Mouse (Mus musculus): ENCODE data around the gene Oaf. TPM values are rescaled to one million over a fixed set of nuclear protein-coding genes. Genes with fewer than 3 reads are reported as not detected.

Oaf gene
- polyA plus RNA-seq (2014; fragmentation: Nextera tagmentation; extraction: Ambion mirVana): 7.9 and 9.6 TPM in 2 replicates

- peak within 1 kb of the TSS; percentile 46 for H3K4me3 ChIP-seq (replicated peaks; ENCODE audit: low read length)
- no peaks in the 10 kb centered on the region for H3K36me3 ChIP-seq (replicated peaks; ENCODE audit: control insufficient read depth, insufficient read depth)
- H3K9me3 ChIP-seq (ENCODE audit: control insufficient read depth, low read length): no peaks in the 10 kb centered on the region
- DNase-seq (ENCODE audit: low spot score) (peak; percentile 45), ATAC-seq (ENCODE audit: low FRiP score) (peak; percentile 82; the same call in 1 of the 2 replicates)
- peak within 1 kb of the TSS; percentile 28; the same call in 1 of the 2 replicates for H3K9ac ChIP-seq
- H3K27ac ChIP-seq: no peak within 1 kb of the TSS
- WGBS: under 1% methylated on average over 40 of the region's 44 CpGs
- H3K4me2 ChIP-seq (replicated peaks): peak within 1 kb of the TSS; percentile 57
- no peaks in the 10 kb centered on the region; the same call in 1 of the 2 replicates for H3K4me1 ChIP-seq (replicated peaks; ENCODE audit: control insufficient read depth, insufficient read depth, low read length)
- peaks cover 29% of the 10 kb centered on the region for H3K27me3 ChIP-seq (ENCODE audit: control insufficient read depth, insufficient read depth, low read length)
These were observed at the start of gene Oaf for GRCm38 (mm10) chr9:43239712-43240593. Gene Oaf, minus strand, starts transcription at chr9:43239911.

DNA sequence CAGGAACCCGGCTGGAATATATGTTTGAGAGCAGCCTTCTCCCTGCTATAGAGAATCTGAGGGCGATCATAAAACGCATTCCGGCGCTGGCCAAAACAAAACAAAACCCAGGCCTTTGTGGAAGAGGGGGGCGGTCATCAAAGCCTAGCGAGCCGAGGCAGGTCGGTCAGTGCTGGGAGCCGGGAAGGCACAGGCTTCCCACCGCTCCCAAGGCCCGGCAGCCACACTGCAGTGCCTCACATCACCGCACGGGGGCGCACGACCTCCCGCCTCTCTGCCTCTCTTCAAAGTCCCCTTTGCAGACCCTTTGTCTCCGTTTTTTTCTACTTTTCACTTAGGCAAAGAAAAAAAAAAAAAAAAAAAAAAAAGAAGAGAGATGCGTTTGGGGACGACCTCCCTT lies 47.2 kb upstream of the Oaf start:
- Histone ChIP-seq H3K27me3 (ENCODE audit: control insufficient read depth, insufficient read depth, low read length) (no peaks in the 10 kb centered on the region; the same call in none of the 2 replicates), H3K27ac (no peak overlapping the region), H3K4me2 (replicated peaks) (peak overlapping the region; percentile 40), H3K9ac (peak overlapping the region; percentile 24; the same call in 1 of the 2 replicates), H3K9me3 (ENCODE audit: control insufficient read depth, low read length) (no peaks in the 10 kb centered on the region), H3K4me1 (replicated peaks; ENCODE audit: control insufficient read depth, insufficient read depth, low read length) (peaks cover 5% of the 10 kb centered on the region; the same call in 1 of the 2 replicates), H3K4me3 (replicated peaks; ENCODE audit: low read length) (no peak overlapping the region), H3K36me3 (replicated peaks; ENCODE audit: control insufficient read depth, insufficient read depth) (no peaks in the 10 kb centered on the region)
- DNase-seq (ENCODE audit: low spot score) (peak; percentile 78), ATAC-seq (ENCODE audit: low FRiP score) (no peak)
- under 1% methylated on average over 20 of the region's 20 CpGs for WGBS

DNA sequence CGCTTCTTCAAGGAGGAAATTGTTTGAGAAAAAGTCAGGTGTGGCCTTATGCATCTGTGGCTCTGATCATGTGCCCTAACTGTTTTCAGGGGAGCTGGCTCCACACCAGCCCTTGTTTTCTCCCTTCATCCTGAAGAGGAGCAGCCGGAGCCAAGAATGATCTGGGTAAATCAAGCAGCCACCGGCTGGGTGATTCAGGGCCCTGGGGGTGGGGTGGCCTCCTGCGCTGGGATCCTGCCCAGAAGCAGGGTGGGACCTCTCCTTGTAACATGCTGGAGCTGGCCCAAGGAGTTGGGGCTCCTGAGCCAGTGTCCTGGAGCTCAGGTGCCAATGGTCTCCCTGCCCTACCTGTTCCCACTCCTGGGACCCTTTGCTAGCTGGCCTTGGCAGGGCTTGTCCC lies 45.6 kb upstream of the Oaf start:
- Histone ChIP-seq H3K9me3 (ENCODE audit: control insufficient read depth, low read length) (no peaks in the 10 kb centered on the region), H3K36me3 (replicated peaks; ENCODE audit: control insufficient read depth, insufficient read depth) (no peaks in the 10 kb centered on the region), H3K9ac (no peak overlapping the region), H3K27ac (no peak overlapping the region), H3K4me3 (replicated peaks; ENCODE audit: low read length) (no peak overlapping the region), H3K27me3 (ENCODE audit: control insufficient read depth, insufficient read depth, low read length) (no peaks in the 10 kb centered on the region; the same call in none of the 2 replicates), H3K4me1 (replicated peaks; ENCODE audit: control insufficient read depth, insufficient read depth, low read length) (peaks cover 5% of the 10 kb centered on the region; the same call in 1 of the 2 replicates), H3K4me2 (replicated peaks) (no peak overlapping the region)
- ATAC-seq (ENCODE audit: low FRiP score): no peak
- 90% methylated on average over 4 of the region's 4 CpGs for WGBS
- DNase-seq (ENCODE audit: low spot score): no peak

DNA sequence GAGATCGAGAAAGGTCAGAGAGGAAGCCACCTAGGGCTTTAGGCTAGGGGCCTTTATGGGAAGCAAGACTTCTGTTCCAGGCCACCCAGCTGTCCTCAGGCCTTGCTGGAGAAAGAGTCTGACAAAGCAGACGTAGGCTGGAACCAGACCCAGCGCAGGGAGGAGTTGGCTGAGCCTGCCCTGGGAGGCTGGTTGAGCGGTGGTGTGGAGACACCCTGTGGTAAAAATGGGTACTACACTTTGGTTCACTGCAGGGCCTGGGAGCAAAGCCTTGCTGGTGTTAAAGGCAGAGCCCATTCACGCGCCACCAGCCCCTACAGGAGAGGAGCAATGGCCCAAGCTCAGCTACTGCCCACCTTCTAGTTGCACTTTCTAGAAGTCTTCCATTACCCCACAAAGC lies 44.6 kb upstream of the Oaf start:
- ATAC-seq (ENCODE audit: low FRiP score) (peak; percentile 86), DNase-seq (ENCODE audit: low spot score) (peak; percentile 92)
- Histone ChIP-seq H3K36me3 (replicated peaks; ENCODE audit: control insufficient read depth, insufficient read depth) (no peaks in the 10 kb centered on the region), H3K4me3 (replicated peaks; ENCODE audit: low read length) (no peak overlapping the region), H3K9ac (no peak overlapping the region), H3K9me3 (ENCODE audit: control insufficient read depth, low read length) (no peaks in the 10 kb centered on the region), H3K27me3 (ENCODE audit: control insufficient read depth, insufficient read depth, low read length) (no peaks in the 10 kb centered on the region; the same call in none of the 2 replicates), H3K27ac (no peak overlapping the region), H3K4me2 (replicated peaks) (no peak overlapping the region), H3K4me1 (replicated peaks; ENCODE audit: control insufficient read depth, insufficient read depth, low read length) (peaks cover 5% of the 10 kb centered on the region; the same call in 1 of the 2 replicates)
- WGBS: 5% methylated on average over 6 of the region's 6 CpGs

DNA sequence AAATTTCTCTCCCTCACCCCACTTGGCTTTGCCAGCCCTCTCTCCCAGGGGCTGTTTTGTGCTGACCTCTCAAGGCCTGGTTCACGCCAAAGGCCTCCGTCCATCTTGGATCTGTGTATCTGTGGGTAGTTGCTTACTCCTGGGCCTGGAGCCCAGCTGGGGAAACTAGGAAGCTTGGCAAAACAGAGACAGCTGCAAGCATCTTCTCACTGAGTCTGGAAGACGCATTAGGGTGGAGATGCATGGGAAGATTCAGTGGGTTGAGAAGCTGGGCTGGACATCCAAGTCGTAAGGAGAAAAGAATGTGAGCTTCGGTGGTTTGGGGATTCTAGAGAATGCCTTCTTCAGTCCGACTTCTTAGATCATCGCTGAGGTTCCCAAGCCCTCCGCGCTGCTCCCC lies 34.0 kb upstream of the Oaf start:
- no peak overlapping the region for H3K4me3 ChIP-seq (replicated peaks; ENCODE audit: low read length)
- DNase-seq (ENCODE audit: low spot score): no peak
- no peak overlapping the region for H3K4me2 ChIP-seq (replicated peaks)
- H3K9me3 ChIP-seq (ENCODE audit: control insufficient read depth, low read length): peaks cover 2% of the 10 kb centered on the region; the same call in 1 of the 2 replicates
- H3K4me1 ChIP-seq (replicated peaks; ENCODE audit: control insufficient read depth, insufficient read depth, low read length): no peaks in the 10 kb centered on the region
- H3K9ac ChIP-seq: no peak overlapping the region
- no peak overlapping the region for H3K27ac ChIP-seq
- H3K27me3 ChIP-seq (ENCODE audit: control insufficient read depth, insufficient read depth, low read length): peaks cover 43% of the 10 kb centered on the region
- no peak for ATAC-seq (ENCODE audit: low FRiP score)
- no peaks in the 10 kb centered on the region for H3K36me3 ChIP-seq (replicated peaks; ENCODE audit: control insufficient read depth, insufficient read depth)
- WGBS: 91% methylated on average over 9 of the region's 9 CpGs

DNA sequence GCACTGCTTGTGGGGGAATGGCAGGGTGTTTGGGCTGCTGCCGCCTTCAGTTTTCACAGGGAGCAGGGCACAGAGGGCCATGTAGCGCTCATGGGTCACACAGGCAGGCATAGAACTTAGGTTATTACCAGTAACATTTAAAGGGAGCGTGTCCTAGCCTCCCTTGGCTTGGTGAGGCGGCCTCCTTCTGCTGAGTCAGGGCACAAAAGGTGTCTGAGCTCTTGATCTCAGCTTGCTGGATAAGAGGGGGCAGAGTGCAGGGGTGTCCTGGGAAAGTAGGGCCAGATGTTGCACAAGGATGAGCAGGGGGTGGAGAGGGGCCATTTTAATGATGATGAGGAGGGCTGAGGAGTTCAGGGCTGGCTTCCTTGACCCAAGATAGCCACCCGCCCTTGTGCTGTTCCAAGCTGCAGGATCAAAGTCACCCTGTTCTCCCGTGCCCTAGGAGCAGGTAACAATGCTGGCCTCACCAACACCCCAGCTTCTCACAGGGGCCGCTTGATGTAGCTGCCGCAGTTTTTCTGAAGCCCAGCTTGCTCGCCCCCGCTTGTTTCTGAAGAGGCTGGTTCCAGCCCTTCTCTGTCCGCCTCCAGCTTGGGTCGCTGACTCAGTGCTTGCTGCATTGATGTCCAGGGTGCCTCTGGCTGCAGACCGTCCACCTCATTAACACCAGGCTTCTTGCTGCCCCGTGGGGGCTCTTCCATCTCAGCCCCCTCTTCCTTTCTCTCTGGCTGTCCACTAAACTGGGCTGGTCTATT lies 32.2 kb upstream of the Oaf start:
- no peak for ATAC-seq (ENCODE audit: low FRiP score)
- H3K4me1 ChIP-seq (replicated peaks; ENCODE audit: control insufficient read depth, insufficient read depth, low read length): no peaks in the 10 kb centered on the region
- no peaks in the 10 kb centered on the region for H3K36me3 ChIP-seq (replicated peaks; ENCODE audit: control insufficient read depth, insufficient read depth)
- no peak overlapping the region for H3K4me2 ChIP-seq (replicated peaks)
- peaks cover 8% of the 10 kb centered on the region; the same call in 1 of the 2 replicates for H3K9me3 ChIP-seq (ENCODE audit: control insufficient read depth, low read length)
- H3K27ac ChIP-seq: no peak overlapping the region
- H3K9ac ChIP-seq: no peak overlapping the region
- H3K4me3 ChIP-seq (replicated peaks; ENCODE audit: low read length): no peak overlapping the region
- H3K27me3 ChIP-seq (ENCODE audit: control insufficient read depth, insufficient read depth, low read length): peaks cover 43% of the 10 kb centered on the region
- WGBS: 38% methylated on average over 14 of the region's 14 CpGs
- DNase-seq (ENCODE audit: low spot score): no peak

DNA sequence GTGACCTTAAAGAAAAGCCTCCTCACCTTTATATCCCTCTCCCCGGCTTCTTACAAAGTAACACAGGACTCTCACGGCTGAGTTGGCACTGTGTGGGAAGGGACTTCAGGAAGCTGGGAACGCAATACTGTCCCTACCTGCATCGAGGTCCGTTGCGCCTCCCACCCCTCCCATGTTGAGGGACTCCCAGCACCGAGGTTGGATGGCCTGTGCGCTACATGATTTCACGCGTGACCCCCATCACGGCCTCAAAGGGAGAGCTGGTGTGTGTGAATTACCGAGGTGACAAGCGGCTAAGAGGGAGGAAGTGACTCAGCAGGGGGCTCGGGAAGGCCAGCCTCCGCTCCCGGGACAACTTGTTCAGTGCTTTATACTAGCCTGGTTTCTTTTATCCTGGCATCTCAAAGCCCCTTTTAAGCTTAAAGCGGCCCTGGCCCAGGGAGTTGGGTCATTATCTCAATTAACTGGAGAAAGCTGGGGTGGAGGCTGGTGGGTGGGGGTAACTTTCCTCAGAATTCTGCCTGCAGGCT lies 31.1 kb upstream of the Oaf start:
- DNase-seq (ENCODE audit: low spot score) (no peak), ATAC-seq (ENCODE audit: low FRiP score) (no peak)
- no peak overlapping the region for H3K27ac ChIP-seq
- H3K4me1 ChIP-seq (replicated peaks; ENCODE audit: control insufficient read depth, insufficient read depth, low read length): no peaks in the 10 kb centered on the region
- peaks cover 43% of the 10 kb centered on the region for H3K27me3 ChIP-seq (ENCODE audit: control insufficient read depth, insufficient read depth, low read length)
- 2% methylated on average over 17 of the region's 17 CpGs for WGBS
- H3K9me3 ChIP-seq (ENCODE audit: control insufficient read depth, low read length): peaks cover 8% of the 10 kb centered on the region; the same call in 1 of the 2 replicates
- 0 out of 2 replicates have a peak overlapping the region, but pooled peaks have one; percentile 2 for H3K9ac ChIP-seq
- peak overlapping the region; percentile 33 for H3K4me2 ChIP-seq (replicated peaks)
- H3K4me3 ChIP-seq (replicated peaks; ENCODE audit: low read length): peak overlapping the region; percentile 11; the same call in 1 of the 2 replicates
- no peaks in the 10 kb centered on the region for H3K36me3 ChIP-seq (replicated peaks; ENCODE audit: control insufficient read depth, insufficient read depth)

DNA sequence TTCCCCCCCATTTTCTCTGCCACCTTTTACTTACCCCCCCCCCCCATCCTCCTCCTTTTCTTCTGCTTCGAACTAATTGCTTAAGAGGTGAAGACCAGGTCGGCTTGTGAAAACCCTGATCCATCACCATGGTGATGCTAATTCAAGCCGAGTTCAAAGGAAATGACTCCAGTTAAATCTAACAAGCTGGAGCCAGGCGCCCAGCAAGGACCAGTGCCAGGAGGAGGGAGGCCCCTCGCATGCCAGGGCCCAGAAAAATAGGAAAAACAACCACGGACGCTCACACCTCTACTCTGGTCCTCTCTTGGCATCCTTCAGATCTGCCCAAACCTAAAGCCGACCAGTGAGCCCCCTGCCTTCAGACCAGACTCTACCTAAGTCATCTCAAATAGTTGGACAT lies 29.5 kb upstream of the Oaf start:
- Histone ChIP-seq H3K9ac (no peak overlapping the region), H3K4me1 (replicated peaks; ENCODE audit: control insufficient read depth, insufficient read depth, low read length) (no peaks in the 10 kb centered on the region), H3K27me3 (ENCODE audit: control insufficient read depth, insufficient read depth, low read length) (peaks cover 43% of the 10 kb centered on the region), H3K4me2 (replicated peaks) (no peak overlapping the region), H3K4me3 (replicated peaks; ENCODE audit: low read length) (no peak overlapping the region), H3K27ac (no peak overlapping the region), H3K9me3 (ENCODE audit: control insufficient read depth, low read length) (peaks cover 8% of the 10 kb centered on the region; the same call in 1 of the 2 replicates), H3K36me3 (replicated peaks; ENCODE audit: control insufficient read depth, insufficient read depth) (no peaks in the 10 kb centered on the region)
- ATAC-seq (ENCODE audit: low FRiP score) (no peak), DNase-seq (ENCODE audit: low spot score) (no peak)
- WGBS: 5% methylated on average over 8 of the region's 8 CpGs

DNA sequence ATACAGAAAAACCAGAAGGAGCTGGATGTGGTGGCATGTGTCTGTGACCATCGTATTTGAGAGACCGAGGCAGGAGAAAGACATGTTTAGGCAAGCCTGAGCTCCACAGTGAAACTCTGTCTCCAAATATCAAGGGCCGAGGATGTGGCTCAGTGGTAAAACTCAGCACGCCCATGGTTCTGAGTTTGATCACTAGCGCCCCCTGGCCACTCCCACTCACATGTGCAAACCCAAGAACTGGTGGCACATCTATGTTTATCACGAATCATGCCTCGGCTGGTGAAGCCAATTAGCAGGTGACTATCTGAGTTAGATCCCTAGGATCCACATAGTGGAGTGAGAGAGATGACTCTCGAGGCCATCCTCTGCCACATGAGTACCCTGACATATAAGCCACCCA lies 27.6 kb upstream of the Oaf start:
- Histone ChIP-seq H3K9me3 (ENCODE audit: control insufficient read depth, low read length) (peaks cover 8% of the 10 kb centered on the region; the same call in 1 of the 2 replicates), H3K4me2 (replicated peaks) (no peak overlapping the region), H3K27ac (no peak overlapping the region), H3K36me3 (replicated peaks; ENCODE audit: control insufficient read depth, insufficient read depth) (no peaks in the 10 kb centered on the region), H3K27me3 (ENCODE audit: control insufficient read depth, insufficient read depth, low read length) (peaks cover 35% of the 10 kb centered on the region), H3K4me1 (replicated peaks; ENCODE audit: control insufficient read depth, insufficient read depth, low read length) (no peaks in the 10 kb centered on the region), H3K9ac (no peak overlapping the region), H3K4me3 (replicated peaks; ENCODE audit: low read length) (no peak overlapping the region)
- 78% methylated on average over 8 of the region's 8 CpGs for WGBS
- DNase-seq (ENCODE audit: low spot score): no peak
- no peak for ATAC-seq (ENCODE audit: low FRiP score)

All from hindbrain, embryonic 14.5 days (tissue).